Mouse (Mus musculus) G1E (cell line): Measurements from ENCODE around the gene Sephs2.

Experiments used
- CTCF ChIP-seq: IDR thresholded peaks from 2 replicates; pipeline ENCODE4 v1.5.1; 2012; ENCODE audit warnings: low read depth, low read length, inconsistent platforms, mixed read lengths
- GATA1 ChIP-seq: IDR thresholded peaks from 2 replicates; pipeline ENCODE4 v1.6.1; 2012; ENCODE audit warnings: borderline replicate concordance, low read length, inconsistent platforms, mixed read lengths
- GATA2 ChIP-seq: IDR thresholded peaks from 2 replicates; pipeline ENCODE4 v1.6.1; 2012; ENCODE audit warnings: low read depth, low read length, inconsistent platforms, borderline replicate concordance
- TAL1 ChIP-seq: conservative IDR thresholded peaks from 2 replicates; pipeline ENCODE4 v1.6.1; 2012; ENCODE audit warnings: low read depth, low read length, inconsistent platforms, mixed read lengths

DNA sequence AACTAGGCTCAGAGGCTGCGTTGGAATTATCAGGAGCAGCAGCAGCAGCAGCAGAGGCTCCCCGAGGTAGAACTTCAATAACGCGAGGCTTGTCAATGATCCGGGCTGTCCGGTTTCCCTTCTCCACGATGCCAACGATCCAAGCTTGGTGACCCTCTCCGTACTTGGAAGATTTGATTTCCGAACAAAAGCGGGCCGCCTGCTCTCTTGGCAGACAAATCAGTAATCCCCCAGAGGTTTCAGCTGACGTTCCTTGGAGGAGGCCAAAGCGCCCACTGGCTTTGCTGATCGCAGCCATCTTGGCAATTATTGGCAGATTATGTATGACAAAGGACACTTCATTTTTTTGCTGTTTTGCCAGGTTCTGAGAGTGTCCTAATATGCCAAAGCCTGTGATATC, 1.3 kb downstream of the Sephs2 start:
- TF ChIP-seq CTCF, result no peak
- TF ChIP-seq GATA1, result no peak
- TF ChIP-seq GATA2, result no peak
- no peak for TF ChIP-seq TAL1
